Mouse (Mus musculus) kidney, adult 2 months (tissue): ENCODE data around the gene Fam214b.

Experiments
- CTCF ChIP-seq: fragments of 200-500 bp; conservative IDR thresholded peaks from 2 replicates; pipeline ENCODE4 v1.5.1; 2011; ENCODE audit warnings: low read depth, mild to moderate bottlenecking, control low read depth, low read length, moderate library complexity, mixed read lengths; ENCODE audit not compliant: insufficient read depth, insufficient read length
- POLR2A ChIP-seq: fragments of 200-500 bp; IDR thresholded peaks from one replicate; pipeline ENCODE4 v1.6.1; 2011; ENCODE audit warnings: low read depth, low read length, control low read depth

DNA sequence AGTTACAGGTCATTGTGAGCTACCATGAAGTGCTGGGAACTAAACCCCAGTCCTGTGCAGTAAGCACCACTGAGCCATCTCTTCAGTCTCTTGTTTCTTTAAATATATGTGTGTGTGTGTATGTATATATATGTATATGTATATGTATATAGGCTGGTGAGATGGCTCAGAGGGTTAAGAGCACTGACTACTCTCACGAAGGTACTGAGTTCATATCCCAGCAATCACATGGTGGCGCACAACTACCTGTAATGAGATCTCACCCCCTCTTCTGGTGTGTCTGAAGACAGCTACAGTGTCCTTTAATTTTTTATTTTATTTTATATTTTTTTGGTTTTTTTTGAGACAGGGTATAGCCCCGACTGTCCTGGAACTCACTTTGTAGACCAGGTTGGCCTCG, 19.5 kb upstream of the Fam214b start:
- TF ChIP-seq CTCF: no peak
- no peak for TF ChIP-seq POLR2A
